Mouse (Mus musculus): ENCODE measurements around the gene Dnah14. TPM values are rescaled to one million over a fixed set of nuclear protein-coding genes. Genes with fewer than 3 reads are reported as not detected.

Gene Dnah14
- total and polyA plus RNA-seq, 2 experiments from 2014 or later = 0.56 TPM; not detected in 1

- Histone ChIP-seq H3K9me3 (replicated peaks; ENCODE audit: control insufficient read depth, low read length) (no peaks in the 10 kb centered on the region), H3K36me3 (replicated peaks; ENCODE audit: control insufficient read depth, insufficient read depth, low read length) (peaks cover 82% of the 10 kb centered on the region), H3K27me3 (ENCODE audit: control insufficient read depth, insufficient read depth, low read length) (no peaks in the 10 kb centered on the region), H3K4me1 (ENCODE audit: control insufficient read depth, insufficient read depth) (no peaks in the 10 kb centered on the region), H3K27ac (ENCODE audit: low read depth) (no peak overlapping the region), H3K4me2 (ENCODE audit: low read depth, low read length) (no peak overlapping the region), H3K9ac (replicated peaks; ENCODE audit: low read depth, low read length) (no peak overlapping the region), H3K4me3 (ENCODE audit: low read depth, low read length) (no peak overlapping the region)
- TF ChIP-seq EP300 (IDR thresholded peaks at IDR 0.05; ENCODE audit: low read depth) = no peak
- no peak for TF ChIP-seq CTCF (IDR thresholded peaks at IDR 0.05; ENCODE audit: low read depth)
- WGBS = 51% methylated on average over 6 of the region's 6 CpGs
- ATAC-seq (ENCODE audit: insufficient read depth, low read depth) = no peak
- DNase-seq (ENCODE audit: low spot score) = no peak
These were observed 256.8 kb downstream of the Dnah14 start for GRCm38 (mm10) chr1:181833143-181833542.

GRCm38 (mm10) chr1:181838111-181838510 is 261.8 kb downstream of the Dnah14 start:
- WGBS = 81% methylated on average over 5 of the region's 5 CpGs
- Histone ChIP-seq H3K27ac (ENCODE audit: low read depth) (no peak overlapping the region), H3K4me2 (ENCODE audit: low read depth, low read length) (no peak overlapping the region), H3K27me3 (ENCODE audit: control insufficient read depth, insufficient read depth, low read length) (no peaks in the 10 kb centered on the region), H3K9me3 (replicated peaks; ENCODE audit: control insufficient read depth, low read length) (no peaks in the 10 kb centered on the region), H3K4me1 (ENCODE audit: control insufficient read depth, insufficient read depth) (peaks cover 21% of the 10 kb centered on the region), H3K9ac (replicated peaks; ENCODE audit: low read depth, low read length) (no peak overlapping the region), H3K36me3 (replicated peaks; ENCODE audit: control insufficient read depth, insufficient read depth, low read length) (peaks cover 40% of the 10 kb centered on the region), H3K4me3 (ENCODE audit: low read depth, low read length) (no peak overlapping the region)
- DNase-seq (ENCODE audit: low spot score) (no peak), ATAC-seq (ENCODE audit: insufficient read depth, low read depth) (no peak)
- TF ChIP-seq CTCF (IDR thresholded peaks at IDR 0.05; ENCODE audit: low read depth) (no peak), EP300 (IDR thresholded peaks at IDR 0.05; ENCODE audit: low read depth) (no peak)

- 9% methylated on average over 6 of the region's 6 CpGs for WGBS
- DNase-seq (ENCODE audit: low spot score) = no peak
- Histone ChIP-seq H3K9ac (replicated peaks; ENCODE audit: low read depth, low read length) (peak overlapping the region; percentile 17; the same call in 1 of the 2 replicates), H3K27me3 (ENCODE audit: control insufficient read depth, insufficient read depth, low read length) (no peaks in the 10 kb centered on the region), H3K36me3 (replicated peaks; ENCODE audit: control insufficient read depth, insufficient read depth, low read length) (peaks cover 25% of the 10 kb centered on the region), H3K9me3 (replicated peaks; ENCODE audit: control insufficient read depth, low read length) (no peaks in the 10 kb centered on the region), H3K4me1 (ENCODE audit: control insufficient read depth, insufficient read depth) (peaks cover 21% of the 10 kb centered on the region), H3K27ac (ENCODE audit: low read depth) (no peak overlapping the region; the same call in 1 of the 2 replicates), H3K4me3 (ENCODE audit: low read depth, low read length) (peak overlapping the region; percentile 22), H3K4me2 (ENCODE audit: low read depth, low read length) (peak overlapping the region; percentile 90)
- no peak for ATAC-seq (ENCODE audit: insufficient read depth, low read depth)
- TF ChIP-seq CTCF (IDR thresholded peaks at IDR 0.05; ENCODE audit: low read depth) (no peak), EP300 (IDR thresholded peaks at IDR 0.05; ENCODE audit: low read depth) (no peak)
These were observed 263.5 kb downstream of the Dnah14 start for GRCm38 (mm10) chr1:181839746-181840366.

GRCm38 (mm10) chr1:181841396-181841795 is 265.0 kb downstream of the Dnah14 start:
- WGBS = 1% methylated on average over 16 of the region's 16 CpGs
- no peak for TF ChIP-seq CTCF (IDR thresholded peaks at IDR 0.05; ENCODE audit: low read depth)
- TF ChIP-seq EP300 (IDR thresholded peaks at IDR 0.05; ENCODE audit: low read depth) = no peak
- no peak for DNase-seq (ENCODE audit: low spot score)
- Histone ChIP-seq H3K9ac (replicated peaks; ENCODE audit: low read depth, low read length) (peak overlapping the region; percentile 91), H3K27me3 (ENCODE audit: control insufficient read depth, insufficient read depth, low read length) (no peaks in the 10 kb centered on the region), H3K4me1 (ENCODE audit: control insufficient read depth, insufficient read depth) (peaks cover 21% of the 10 kb centered on the region), H3K4me2 (ENCODE audit: low read depth, low read length) (peak overlapping the region; percentile 90), H3K4me3 (ENCODE audit: low read depth, low read length) (peak overlapping the region; percentile 90), H3K27ac (ENCODE audit: low read depth) (peak overlapping the region; percentile 99), H3K9me3 (replicated peaks; ENCODE audit: control insufficient read depth, low read length) (no peaks in the 10 kb centered on the region), H3K36me3 (replicated peaks; ENCODE audit: control insufficient read depth, insufficient read depth, low read length) (peaks cover 10% of the 10 kb centered on the region)
- ATAC-seq (ENCODE audit: insufficient read depth, low read depth) = no peak

- Histone ChIP-seq H3K4me2 (ENCODE audit: low read depth, low read length) (peak overlapping the region; percentile 90), H3K36me3 (replicated peaks; ENCODE audit: control insufficient read depth, insufficient read depth, low read length) (peaks cover 3% of the 10 kb centered on the region; the same call in 1 of the 2 replicates), H3K27ac (ENCODE audit: low read depth) (peak overlapping the region; percentile 99), H3K9me3 (replicated peaks; ENCODE audit: control insufficient read depth, low read length) (no peaks in the 10 kb centered on the region), H3K4me3 (ENCODE audit: low read depth, low read length) (peak overlapping the region; percentile 90), H3K4me1 (ENCODE audit: control insufficient read depth, insufficient read depth) (peaks cover 21% of the 10 kb centered on the region), H3K9ac (replicated peaks; ENCODE audit: low read depth, low read length) (peak overlapping the region; percentile 91), H3K27me3 (ENCODE audit: control insufficient read depth, insufficient read depth, low read length) (no peaks in the 10 kb centered on the region)
- DNase-seq (ENCODE audit: low spot score) (peak; percentile 93), ATAC-seq (ENCODE audit: insufficient read depth, low read depth) (peak; percentile 98)
- under 1% methylated on average over 89 of the region's 113 CpGs for WGBS
- peak; percentile 80 for TF ChIP-seq EP300 (IDR thresholded peaks at IDR 0.05; ENCODE audit: low read depth)
- peak; percentile 39 for TF ChIP-seq CTCF (IDR thresholded peaks at IDR 0.05; ENCODE audit: low read depth)
These were observed 265.7 kb downstream of the Dnah14 start for GRCm38 (mm10) chr1:181841864-181842672.

Data from heart, postnatal 0 days (tissue).